Mouse (Mus musculus) adrenal gland, adult (tissue): ENCODE data around the gene Bcam.

Experiments
- DNase-seq, 2 experiments: peaks; one replicate each; pipeline ENCODE4 v3.0.0; 2022 to 2023; ENCODE audit warnings: low spot score in 1 of 2; ENCODE audit not compliant: inconsistent age in 2 of 2

The Bcam gene

DNA sequence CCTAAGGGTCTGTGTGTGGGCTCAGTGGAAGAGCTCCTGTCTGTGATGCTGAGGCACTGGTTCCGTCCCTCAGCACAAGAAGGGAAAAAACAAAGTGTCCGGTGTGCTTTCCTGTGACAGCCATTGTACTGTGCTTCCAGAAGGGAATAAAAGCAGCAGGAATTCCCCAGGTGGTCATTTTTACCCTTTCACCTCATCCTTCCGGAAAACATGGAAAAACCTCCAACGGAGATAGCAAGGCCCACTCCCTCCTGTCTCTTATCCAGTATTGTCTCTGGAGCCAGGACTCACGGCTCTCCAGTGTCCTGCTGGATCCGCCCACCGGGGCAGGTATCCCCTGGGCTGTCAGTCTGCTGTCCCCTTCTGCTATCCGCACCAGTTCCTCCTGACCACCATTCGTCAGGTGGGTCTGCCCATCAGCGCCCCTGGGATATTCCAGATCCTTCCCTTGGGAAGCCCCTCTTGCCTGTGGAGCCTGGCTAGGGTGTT, 36.6 kb downstream of the Bcam start:
- peak in 1 of 2 experiments; percentile 69 for DNase-seq

- no peak for DNase-seq
Measured at GRCm38 (mm10) chr7:19726541-19726940, 44.3 kb downstream of the Bcam start.

DNA sequence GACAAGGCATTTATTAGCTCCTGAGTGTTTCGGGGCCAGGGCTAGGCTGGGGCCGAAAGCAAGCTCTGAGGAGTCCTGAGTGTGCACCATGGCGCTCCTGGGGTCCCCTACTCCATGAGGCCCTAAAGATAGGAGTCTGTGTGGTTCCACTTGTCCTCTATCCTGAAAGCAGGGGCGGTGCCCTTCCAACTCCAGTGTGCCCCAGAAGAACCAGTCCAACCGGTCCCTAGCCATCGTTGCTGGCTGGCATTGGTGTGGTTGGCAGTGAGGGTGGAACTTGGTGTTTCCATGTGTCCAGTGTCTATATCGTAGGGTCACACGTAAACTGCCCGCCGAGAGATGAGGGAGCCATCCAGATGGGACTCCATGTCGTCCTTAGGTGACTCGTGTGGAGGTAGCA, 46.6 kb downstream of the Bcam start:
- no peak for DNase-seq

DNA sequence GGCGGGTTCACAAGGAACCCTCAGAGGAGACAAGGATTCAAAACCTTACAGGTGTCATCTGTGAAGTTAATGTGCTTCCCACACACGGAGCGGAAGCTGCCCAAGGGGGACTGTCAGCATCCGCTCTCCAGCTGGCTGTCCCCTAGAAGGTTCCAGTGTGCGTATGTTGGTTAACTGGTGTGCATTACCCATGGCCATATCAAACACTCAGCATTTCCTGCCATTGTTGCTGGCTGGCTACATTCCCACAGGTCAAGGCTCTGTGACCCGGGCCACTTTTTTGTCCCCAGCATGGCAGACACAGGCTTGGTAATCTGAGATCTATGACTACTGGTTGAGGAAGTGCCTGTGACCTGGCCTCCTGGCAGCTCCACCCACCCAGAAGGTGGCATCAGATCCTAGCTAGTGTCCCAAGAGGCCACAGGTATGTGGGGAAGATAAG, 48.0 kb downstream of the Bcam start:
- DNase-seq = peak; percentile 75 to 85

DNA sequence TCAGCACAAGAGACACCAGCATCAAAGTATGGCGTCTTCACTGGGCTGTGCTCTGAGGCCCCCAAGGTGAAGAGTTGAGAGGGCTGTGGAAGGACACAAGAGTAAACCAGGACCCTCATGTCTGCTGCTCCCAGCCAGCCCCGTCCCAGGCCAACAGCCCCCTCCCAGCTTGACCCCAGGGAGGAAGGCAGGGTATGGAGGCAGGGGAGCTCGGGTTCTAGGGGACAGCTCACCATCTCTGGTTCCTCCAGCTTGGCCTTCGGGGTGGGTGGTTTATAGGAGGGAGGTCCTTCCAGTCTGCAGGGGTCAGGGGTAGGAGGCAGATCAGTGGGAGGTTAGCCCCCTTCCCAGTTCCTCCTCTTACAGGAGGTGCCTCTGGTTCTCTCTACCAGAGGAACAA, 51.6 kb downstream of the Bcam start:
- DNase-seq = no peak

GRCm38 (mm10) chr7:19718297-19718952, 52.4 kb downstream of the Bcam start:
- peak in 1 of 2 experiments; percentile 69 for DNase-seq

DNA sequence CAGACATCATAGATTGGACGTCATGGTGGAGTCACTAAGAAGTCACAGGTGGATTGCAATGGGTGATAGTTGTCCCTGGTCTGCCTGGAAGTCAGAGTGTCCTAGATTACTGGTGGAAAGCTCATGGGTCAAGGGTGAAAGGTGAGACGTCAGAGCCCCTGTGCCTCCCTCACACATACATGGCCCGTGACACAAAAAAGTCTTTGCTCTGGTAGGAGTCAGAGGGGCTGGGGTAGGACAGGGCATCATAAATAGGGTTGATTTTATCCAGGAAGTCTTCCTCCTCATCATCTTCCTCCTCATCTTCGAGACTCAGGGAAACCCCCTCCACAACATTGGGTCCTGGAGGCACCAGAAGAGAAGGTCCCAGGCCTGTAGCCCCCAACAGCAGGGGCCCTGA, 53.5 kb downstream of the Bcam start:
- DNase-seq = no peak

DNA sequence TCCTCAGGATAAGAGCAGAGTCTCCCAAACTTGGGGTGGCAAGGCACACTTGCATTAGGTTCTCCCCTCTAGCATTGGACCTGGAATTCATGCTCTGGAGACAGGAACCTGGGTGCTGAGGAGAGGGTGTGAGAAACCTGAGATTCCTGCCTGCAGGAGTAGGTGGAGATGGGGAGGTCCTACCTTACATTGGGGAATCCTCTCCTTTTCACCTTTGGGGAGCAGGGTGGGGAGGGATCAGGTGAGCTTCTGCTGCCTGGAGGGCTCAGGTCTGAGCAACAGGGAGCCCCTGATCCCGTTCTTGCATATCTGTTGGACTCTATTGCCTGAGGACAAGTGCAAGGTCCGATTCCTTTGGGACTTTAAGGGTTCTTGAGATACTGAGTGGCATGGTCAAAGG, 54.0 kb downstream of the Bcam start:
- peak in 1 of 2 experiments; percentile 60 for DNase-seq

DNA sequence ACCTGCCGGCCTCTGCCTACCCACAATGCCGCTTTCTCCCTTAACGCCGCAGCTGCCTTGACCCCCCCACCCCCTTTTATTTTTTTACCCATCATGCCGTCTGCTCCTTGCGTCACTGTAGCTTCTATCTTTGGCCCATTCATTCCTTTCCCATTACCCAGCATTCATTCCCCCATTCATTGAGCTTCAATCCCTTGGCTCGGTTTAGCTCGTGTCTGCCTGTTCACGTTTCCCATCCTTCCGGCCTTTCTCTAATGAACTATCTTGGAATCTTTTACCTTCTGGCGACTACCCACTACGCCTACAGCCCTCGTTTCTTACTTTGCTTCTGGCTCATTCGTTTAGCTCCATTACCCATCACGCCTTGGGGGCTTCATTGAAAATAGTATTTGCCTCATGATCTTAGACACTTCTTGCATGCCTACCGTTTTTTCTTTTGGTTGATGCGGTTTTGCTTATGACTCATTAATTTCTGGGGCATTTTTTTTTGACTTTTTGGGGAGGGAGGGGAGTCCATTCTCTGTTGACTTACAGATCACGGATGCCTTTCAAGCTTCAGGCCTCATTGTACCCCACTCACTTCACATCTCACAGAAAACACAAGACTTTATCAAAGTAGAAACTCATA, 54.6 kb downstream of the Bcam start:
- DNase-seq = no peak

GRCm38 (mm10) chr7:19715239-19716054, 55.4 kb downstream of the Bcam start, which contains the start of gene Tomm40:
TSS of gene Tomm40 (minus strand) at chr7:19715438.
- DNase-seq = peak; percentile 99 to 100

- no peak for DNase-seq
Measured at GRCm38 (mm10) chr7:19714836-19715235, 56.0 kb downstream of the Bcam start.

DNA sequence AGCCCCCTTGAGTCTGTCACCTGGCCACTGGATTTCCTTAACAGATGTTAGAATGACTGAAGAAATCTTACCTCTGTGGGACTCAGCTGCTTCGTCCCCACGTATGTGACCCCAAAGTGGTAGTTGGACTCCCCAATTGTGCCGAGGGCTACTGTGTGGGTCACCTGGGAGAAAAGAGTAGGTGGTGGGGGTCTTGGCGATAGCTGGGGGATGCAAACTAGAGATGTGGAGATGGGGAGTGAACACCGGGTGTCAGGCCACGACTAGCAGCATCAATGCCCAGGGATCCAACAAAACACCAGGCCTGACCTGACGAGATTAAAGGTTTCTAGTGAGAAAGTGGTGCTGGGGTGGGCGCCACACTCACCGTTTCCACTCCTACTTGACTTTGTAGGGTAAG, 57.2 kb downstream of the Bcam start:
- peak in 1 of 2 experiments; percentile 46 for DNase-seq

- peak in 1 of 2 experiments; percentile 76 for DNase-seq
Measured at GRCm38 (mm10) chr7:19713196-19713595, 57.6 kb downstream of the Bcam start.

DNA sequence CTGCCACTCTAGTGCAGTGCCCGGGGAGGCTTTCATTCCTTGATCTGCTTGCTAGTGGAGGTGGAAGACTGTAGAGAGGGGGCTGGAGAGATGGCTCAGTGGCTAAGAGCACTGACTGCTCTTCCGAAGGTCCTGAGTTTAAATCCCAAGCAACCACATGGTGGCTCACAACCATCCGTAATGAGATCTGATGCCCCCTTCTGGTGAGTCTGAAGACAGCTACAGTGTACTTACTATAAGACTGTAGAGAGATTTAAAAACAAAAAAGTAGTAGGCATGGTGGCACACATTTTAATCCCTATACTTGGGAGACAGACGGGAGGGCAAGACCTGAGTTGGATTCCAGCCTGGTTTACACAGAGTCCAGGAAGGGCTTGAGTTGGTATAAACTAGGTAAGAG, 58.4 kb downstream of the Bcam start:
- DNase-seq = peak in 1 of 2 experiments; percentile 55

DNA sequence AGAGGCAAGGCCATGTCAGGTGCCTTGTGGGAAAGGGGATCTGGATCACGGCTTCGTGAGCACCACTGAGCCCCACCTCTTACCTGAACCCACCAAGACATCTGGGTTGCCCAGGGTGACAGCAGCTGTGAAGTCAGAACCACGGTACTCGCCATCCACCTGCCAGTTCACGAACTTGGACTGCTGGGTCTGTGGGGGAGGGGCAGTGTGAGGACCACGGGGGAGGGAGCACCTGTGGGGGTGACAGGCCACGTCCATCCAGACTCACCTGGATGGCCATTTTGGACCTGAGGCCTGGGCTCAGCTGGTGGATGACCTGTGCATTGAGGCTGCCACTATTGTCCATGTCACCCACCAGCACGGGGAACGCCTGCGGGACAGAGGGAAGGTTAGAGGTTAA, 60.2 kb downstream of the Bcam start:
- no peak for DNase-seq
